In genomic region chr12:76837101-76837843, GRCm38 (mm10) we compare ENCODE assay signal across 7 mouse cellular contexts. TPM values are rescaled to one million over a fixed set of nuclear protein-coding genes. Genes with fewer than 3 reads are reported as not detected.
DNase-seq lines count a peak whose midpoint lies in the region; ATAC-seq lines count a peak whose summit lies in the region.

No protein-coding gene starts in this region.

- no peaks in the 10 kb centered on the region for H3K36me3 ChIP-seq in intestine, embryonic 15.5 days
- no peaks in the 10 kb centered on the region for H3K36me3 ChIP-seq in midbrain, embryonic 10.5 days

- DNase-seq in adrenal gland, adult 18-20 months (ENCODE audit: low spot score in 2 of 2), result peak; percentile 94 to 95
- peak; percentile 97 for DNase-seq in embryo, embryonic 11 days
- DNase-seq in gastrocnemius, postnatal 25 days, result peak; percentile 97
- peak; percentile 99 for DNase-seq in left cerebral cortex, postnatal 25 days (ENCODE audit: low spot score in 2 of 2)
- DNase-seq in midbrain, embryonic 10.5 days (ENCODE audit: low spot score), result peak; percentile 96
- DNase-seq in right cerebral cortex, postnatal 4 days, result peak; percentile 99

- intact Hi-C loops in left cerebral cortex, postnatal 25 days (cut with DNase I), result loop anchor here (2.0 to 5.0 kb wide), 3 partner anchors 42 to 400 kb away; partner anchors contain the start of genes Fut8 and Max

- peak overlapping the region; percentile 64 for H3K9ac ChIP-seq in intestine, embryonic 15.5 days

- peaks cover 7% of the 10 kb centered on the region; the same call in 1 of the 2 replicates for H3K4me1 ChIP-seq in intestine, embryonic 15.5 days (replicated peaks)
- H3K4me1 ChIP-seq in midbrain, embryonic 10.5 days, result peaks cover 10% of the 10 kb centered on the region

- ATAC-seq in intestine, embryonic 15.5 days, result peak; percentile 100

- peak overlapping the region; percentile 68 for H3K4me2 ChIP-seq in intestine, embryonic 15.5 days (replicated peaks)

- H3K4me3 ChIP-seq in intestine, embryonic 15.5 days (replicated peaks), result peak overlapping the region; percentile 67
- H3K4me3 ChIP-seq in midbrain, embryonic 10.5 days, result peak overlapping the region; percentile 73

- no peaks in the 10 kb centered on the region for H3K9me3 ChIP-seq in intestine, embryonic 15.5 days
- H3K9me3 ChIP-seq in midbrain, embryonic 10.5 days (replicated peaks), result no peaks in the 10 kb centered on the region

- under 1% methylated on average over 43 of the region's 43 CpGs for WGBS in intestine, embryonic 15.5 days
- under 1% methylated on average over 43 of the region's 43 CpGs for WGBS in midbrain, embryonic 10.5 days

- H3K27me3 ChIP-seq in intestine, embryonic 15.5 days (replicated peaks), result no peaks in the 10 kb centered on the region
- H3K27me3 ChIP-seq in midbrain, embryonic 10.5 days (ENCODE audit: low read depth, poor library complexity, severe bottlenecking), result no peaks in the 10 kb centered on the region

- peak overlapping the region; percentile 38; the same call in 1 of the 2 replicates for H3K27ac ChIP-seq in intestine, embryonic 15.5 days
- peak overlapping the region; percentile 87 for H3K27ac ChIP-seq in midbrain, embryonic 10.5 days (replicated peaks)

RNA-seq across cellular contexts. Expression of gene Rab15, which starts 14.6 kb away (rescaled TPM):
- total RNA-seq in adrenal gland, adult 18-20 months (2021), result 1 to 10 TPM; 2.3 to 2.5 TPM
- 1 to 10 TPM; 5.2 to 7.6 TPM for total RNA-seq in gastrocnemius, postnatal 25 days (2021)
- polyA plus RNA-seq in intestine, embryonic 15.5 days (2015; fragmentation: Nextera tagmentation; extraction: Ambion mirVana), result 20.3 and 20.8 TPM in 2 replicates
- 100 to 1,000 TPM; 267 to 271 TPM for total RNA-seq in left cerebral cortex, postnatal 25 days (2021)
- polyA plus RNA-seq in midbrain, embryonic 10.5 days (2016; fragmentation: Nextera tagmentation; extraction: Ambion mirVana), result 14.5 and 14.6 TPM in 2 replicates

RNA-seq across cellular contexts. Expression of gene Gpx2, which starts 41.9 kb away (rescaled TPM):
- total RNA-seq in adrenal gland, adult 18-20 months (2021), result not detected
- total RNA-seq in gastrocnemius, postnatal 25 days (2021), result not detected
- 81.9 and 89.6 TPM in 2 replicates for polyA plus RNA-seq in intestine, embryonic 15.5 days (2015; fragmentation: Nextera tagmentation; extraction: Ambion mirVana)
- under 1 TPM; 0.14 TPM for total RNA-seq in left cerebral cortex, postnatal 25 days (2021)
- not detected in 2 replicates for polyA plus RNA-seq in midbrain, embryonic 10.5 days (2016; fragmentation: Nextera tagmentation; extraction: Ambion mirVana)

Comparison
In these comparisons a context has a peak if more than half of its experiments do, and no peak if none do; other contexts are left out.
1. Peak in every context shown above with its lines: DNase-seq, ATAC-seq, H3K4me3 ChIP-seq and H3K27ac ChIP-seq.
2. RNA of gene Rab15, which starts 14.6 kb away (total RNA-seq): 267 to 271 TPM in left cerebral cortex, postnatal 25 days; 5.2 to 7.6 TPM in gastrocnemius, postnatal 25 days and 2.3 to 2.5 TPM in adrenal gland, adult 18-20 months; every median in the first group is over 10 times any median in the second.